In genomic region chr6:50464690-50465485, GRCm38 (mm10) we compare ENCODE assay signal across 26 mouse cellular contexts. TPM values are rescaled to one million over a fixed set of nuclear protein-coding genes. Genes with fewer than 3 reads are reported as not detected.
DNase-seq lines count a peak whose midpoint lies in the region; ATAC-seq and TF ChIP-seq lines count a peak whose summit lies in the region.
"Had no signal": no experiment of that assay in that cellular context is flagged by ENCODE, and none has a peak within 500 bp of the region (broad histone marks: within the 10 kb centered on the region; RNA-seq: fewer than 3 reads in every experiment).

No protein-coding gene starts in this region.

- no peak overlapping the region for H3K4me3 ChIP-seq in heart, embryonic 12.5 days
- H3K4me3 ChIP-seq in kidney, adult 2 months (ENCODE audit: insufficient read depth, low read depth, low read length) = no peak overlapping the region
- H3K4me3 ChIP-seq in kidney, embryonic 16.5 days (ENCODE audit: low read length) = no peak overlapping the region
- H3K4me3 ChIP-seq: embryonic facial prominence, embryonic 12.5 days; embryonic facial prominence, embryonic 15.5 days; gastrocnemius, adult 2 months; heart, embryonic 13.5 days; hindbrain, embryonic 12.5 days; hindbrain, embryonic 15.5 days had no signal

- no peaks in the 10 kb centered on the region for H3K9me3 ChIP-seq in heart, embryonic 12.5 days (replicated peaks)
- no peaks in the 10 kb centered on the region for H3K9me3 ChIP-seq in kidney, embryonic 16.5 days (ENCODE audit: low read length)
- H3K9me3 ChIP-seq: embryonic facial prominence, embryonic 12.5 days; embryonic facial prominence, embryonic 15.5 days; G1E; heart, embryonic 13.5 days; hindbrain, embryonic 12.5 days; hindbrain, embryonic 15.5 days had no signal

- H3K27me3 ChIP-seq in heart, embryonic 12.5 days (replicated peaks) = no peaks in the 10 kb centered on the region
- H3K27me3 ChIP-seq in kidney, adult 2 months (replicated peaks; ENCODE audit: control insufficient read depth, insufficient read depth, low read length) = no peaks in the 10 kb centered on the region
- no peaks in the 10 kb centered on the region for H3K27me3 ChIP-seq in kidney, embryonic 16.5 days (ENCODE audit: insufficient read depth, low read length)
- H3K27me3 ChIP-seq: embryonic facial prominence, embryonic 12.5 days; embryonic facial prominence, embryonic 15.5 days; heart, embryonic 13.5 days; hindbrain, embryonic 12.5 days; hindbrain, embryonic 15.5 days; Patski had no signal

- TF ChIP-seq POLR2A in kidney, adult 2 months (IDR thresholded peaks at IDR 0.05; ENCODE audit: low read depth, low read length) = no peak

- H3K9ac ChIP-seq in heart, embryonic 12.5 days = no peak overlapping the region
- H3K9ac ChIP-seq in kidney, embryonic 16.5 days (replicated peaks; ENCODE audit: low read length) = no peak overlapping the region
- H3K9ac ChIP-seq: embryonic facial prominence, embryonic 12.5 days; embryonic facial prominence, embryonic 15.5 days; forebrain, postnatal 0 days; heart, embryonic 13.5 days; hindbrain, embryonic 12.5 days; hindbrain, embryonic 15.5 days had no signal

- no peaks in the 10 kb centered on the region for H3K4me1 ChIP-seq in heart, embryonic 12.5 days (replicated peaks)
- H3K4me1 ChIP-seq in kidney, adult 2 months (ENCODE audit: control insufficient read depth, insufficient read depth, low read length) = peaks cover 11% of the 10 kb centered on the region; the same call in 1 of the 2 replicates
- H3K4me1 ChIP-seq in kidney, embryonic 16.5 days (ENCODE audit: insufficient read depth, low read length) = peaks cover 5% of the 10 kb centered on the region; the same call in 1 of the 2 replicates
- H3K4me1 ChIP-seq: embryonic facial prominence, embryonic 12.5 days; embryonic facial prominence, embryonic 15.5 days; heart, embryonic 13.5 days; hindbrain, embryonic 12.5 days; hindbrain, embryonic 15.5 days had no signal

- H3K4me2 ChIP-seq in heart, embryonic 12.5 days = no peak overlapping the region
- H3K4me2 ChIP-seq in kidney, embryonic 16.5 days (replicated peaks; ENCODE audit: low read depth, low read length) = no peak overlapping the region
- H3K4me2 ChIP-seq: embryonic facial prominence, embryonic 12.5 days; embryonic facial prominence, embryonic 15.5 days; heart, embryonic 13.5 days; hindbrain, embryonic 12.5 days; hindbrain, embryonic 15.5 days had no signal

- no peak for TF ChIP-seq CTCF in kidney, adult 2 months (conservative IDR thresholded peaks at IDR 0.05; ENCODE audit: insufficient read depth, insufficient read length, low read depth, low read length)

- H3K27ac ChIP-seq in heart, embryonic 12.5 days (ENCODE audit: poor library complexity, severe bottlenecking) = no peak overlapping the region
- no peak overlapping the region for H3K27ac ChIP-seq in kidney, adult 2 months (ENCODE audit: insufficient read depth, low read depth, low read length)
- no peak overlapping the region for H3K27ac ChIP-seq in kidney, embryonic 16.5 days (ENCODE audit: low read length)
- H3K27ac ChIP-seq: embryonic facial prominence, embryonic 12.5 days; embryonic facial prominence, embryonic 15.5 days; gastrocnemius, adult 2 months; heart, embryonic 13.5 days; hindbrain, embryonic 12.5 days; hindbrain, embryonic 15.5 days had no signal

- DNase-seq in heart, adult 11 months = peak; percentile 56
- DNase-seq in kidney, adult 2 months = peak; percentile 83
- DNase-seq in kidney, postnatal 25 days = peak; percentile 35 to 67
- DNase-seq in kidney, postnatal 14 days = no peak
- DNase-seq in adrenal gland, adult 2 months = no peak
- DNase-seq: adrenal gland, postnatal 14 days; cerebellum, adult 11 months; cerebellum, adult 2 months; cerebellum, adult 9-11 months; cerebellum, postnatal 25 days; forebrain, postnatal 0 days; gastrocnemius, adult 2 months; gastrocnemius, postnatal 14 days; heart, adult 18-20 months; heart, postnatal 14 days; heart, postnatal 4 days had no signal

- ATAC-seq in heart, embryonic 12.5 days (ENCODE audit: insufficient number of reproducible peaks, low FRiP score) = no peak
- no peak for ATAC-seq in kidney, embryonic 16.5 days (ENCODE audit: low FRiP score, low TSS enrichment)
- ATAC-seq: forebrain, embryonic 14.5 days; forebrain, postnatal 0 days; Patski had no signal

- H3K36me3 ChIP-seq in heart, embryonic 12.5 days = no peaks in the 10 kb centered on the region
- no peaks in the 10 kb centered on the region for H3K36me3 ChIP-seq in kidney, adult 2 months (ENCODE audit: control insufficient read depth, insufficient read depth, low read length)
- H3K36me3 ChIP-seq in kidney, embryonic 16.5 days (ENCODE audit: insufficient read depth, low read length) = no peaks in the 10 kb centered on the region
- H3K36me3 ChIP-seq: embryonic facial prominence, embryonic 12.5 days; embryonic facial prominence, embryonic 15.5 days; G1E; heart, embryonic 13.5 days; hindbrain, embryonic 12.5 days; hindbrain, embryonic 15.5 days had no signal

- 73% methylated on average over 9 of the region's 9 CpGs for WGBS in heart, embryonic 12.5 days
- WGBS in kidney, adult 2 months = 65% methylated on average over 9 of the region's 9 CpGs
- 78% methylated on average over 9 of the region's 9 CpGs for WGBS in kidney, embryonic 16.5 days

RNA-seq across cellular contexts. Expression of gene Osbpl3, which starts 8.9 kb away (rescaled TPM):
- 15.5 and 18.5 TPM in 2 replicates for polyA plus RNA-seq in heart, embryonic 12.5 days (2016; fragmentation: Nextera tagmentation; extraction: Ambion mirVana)
- 33.0 and 36.1 TPM in 2 replicates for polyA plus RNA-seq in kidney, adult 2 months (2012; rRNA removed)
- polyA plus RNA-seq in kidney, embryonic 16.5 days (2015; fragmentation: Nextera tagmentation; extraction: Ambion mirVana) = 18.2 and 22.5 TPM in 2 replicates
- total RNA-seq in adrenal gland, adult 2 months (2021) = 10 to 100 TPM; 28.2 to 97.9 TPM
- polyA plus RNA-seq in adrenal gland, adult 2 months (2012; rRNA removed) = 11.0 and 13.0 TPM in 2 replicates
- polyA plus RNA-seq: G1E had no signal

Comparison
In these comparisons a context has a peak if more than half of its experiments do, and no peak if none do; other contexts are left out.
1. DNase-seq: peak in heart, adult 11 months (single experiment), kidney, adult 2 months (single experiment) and kidney, postnatal 25 days (2 of 2); none in kidney, postnatal 14 days (single experiment) and adrenal gland, adult 2 months (single experiment).